Comparison of ENCODE assay signal across 25 mouse cellular contexts in the genomic region with DNA sequence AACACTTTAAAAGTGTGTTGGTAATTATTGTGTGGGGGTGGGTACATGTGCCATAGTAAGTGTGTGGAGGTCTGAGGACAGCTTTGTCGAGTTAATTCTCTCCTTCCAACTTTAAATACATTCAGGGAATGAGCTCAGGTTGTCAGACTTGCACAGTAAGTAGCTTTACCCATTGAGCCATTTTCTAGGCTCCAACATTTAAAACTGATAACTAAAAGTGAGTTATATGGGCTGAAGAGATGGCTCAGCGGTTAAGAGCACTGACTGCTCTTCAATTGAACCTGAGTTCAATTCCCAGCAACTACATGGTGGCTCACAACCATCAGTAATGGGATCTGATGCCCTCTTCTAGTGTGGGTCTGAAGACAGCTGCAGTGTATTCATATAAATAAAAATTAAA. TPM values are rescaled to one million over a fixed set of nuclear protein-coding genes. Genes with fewer than 3 reads are reported as not detected.
DNase-seq lines count a peak whose midpoint lies in the region; ATAC-seq and TF ChIP-seq lines count a peak whose summit lies in the region.
"Had no signal": no experiment of that assay in that cellular context is flagged by ENCODE, and none has a peak within 500 bp of the region (broad histone marks: within the 10 kb centered on the region; RNA-seq: fewer than 3 reads in every experiment).

No protein-coding gene starts in this region.

- no peak for ATAC-seq in intestine, embryonic 14.5 days (replicated peaks; ENCODE audit: low FRiP score, low TSS enrichment, low read depth)
- ATAC-seq in intestine, embryonic 16.5 days, result no peak
- ATAC-seq in liver, embryonic 12.5 days, result no peak
- ATAC-seq in liver, postnatal 0 days, result no peak
- ATAC-seq: activated CD4-positive, CD25-positive, alpha-beta regulatory T cell, adult 4 months; forebrain, embryonic 16.5 days; Patski had no signal

- no peaks in the 10 kb centered on the region for H3K9me3 ChIP-seq in intestine, embryonic 14.5 days (ENCODE audit: control insufficient read depth, low read length)
- no peaks in the 10 kb centered on the region for H3K9me3 ChIP-seq in intestine, embryonic 16.5 days (ENCODE audit: control insufficient read depth, low read length)
- no peaks in the 10 kb centered on the region for H3K9me3 ChIP-seq in liver, embryonic 12.5 days (replicated peaks)
- H3K9me3 ChIP-seq in liver, postnatal 0 days (ENCODE audit: low read length), result no peaks in the 10 kb centered on the region
- H3K9me3 ChIP-seq: embryonic facial prominence, embryonic 13.5 days; embryonic facial prominence, embryonic 15.5 days; forebrain, embryonic 10.5 days; forebrain, embryonic 12.5 days had no signal

- TF ChIP-seq CTCF in gastrocnemius, adult 2 months (IDR thresholded peaks at IDR 0.05), result no peak
- no peak for TF ChIP-seq CTCF in liver, postnatal 0 days (IDR thresholded peaks at IDR 0.05; ENCODE audit: low read depth)

- intact Hi-C loops in gastrocnemius, adult 2 months (cut with DNase I), result no loop called here

- no peaks in the 10 kb centered on the region for H3K27me3 ChIP-seq in intestine, embryonic 14.5 days (replicated peaks; ENCODE audit: control insufficient read depth, insufficient read depth, low read length)
- H3K27me3 ChIP-seq in intestine, embryonic 16.5 days (replicated peaks; ENCODE audit: control insufficient read depth, insufficient read depth, low read length), result no peaks in the 10 kb centered on the region
- H3K27me3 ChIP-seq in liver, embryonic 12.5 days (replicated peaks), result no peaks in the 10 kb centered on the region
- H3K27me3 ChIP-seq in liver, postnatal 0 days (ENCODE audit: insufficient read depth, low read length), result no peaks in the 10 kb centered on the region
- H3K27me3 ChIP-seq: embryonic facial prominence, embryonic 13.5 days; embryonic facial prominence, embryonic 15.5 days; forebrain, embryonic 12.5 days; Patski had no signal

- H3K27ac ChIP-seq in gastrocnemius, adult 2 months, result peak overlapping the region; percentile 97
- H3K27ac ChIP-seq in intestine, embryonic 14.5 days (ENCODE audit: low read depth), result no peak overlapping the region
- no peak overlapping the region for H3K27ac ChIP-seq in intestine, embryonic 16.5 days (ENCODE audit: low read length)
- H3K27ac ChIP-seq in liver, embryonic 12.5 days, result no peak overlapping the region
- no peak overlapping the region for H3K27ac ChIP-seq in liver, postnatal 0 days (ENCODE audit: low read depth)
- H3K27ac ChIP-seq: forebrain, embryonic 12.5 days had no signal

- no peak overlapping the region for H3K9ac ChIP-seq in intestine, embryonic 14.5 days (ENCODE audit: low read length)
- H3K9ac ChIP-seq in intestine, embryonic 16.5 days (ENCODE audit: low read depth, low read length), result no peak overlapping the region
- H3K9ac ChIP-seq in liver, embryonic 12.5 days, result no peak overlapping the region
- no peak overlapping the region for H3K9ac ChIP-seq in liver, postnatal 0 days (replicated peaks)

- H3K4me1 ChIP-seq in intestine, embryonic 14.5 days (replicated peaks; ENCODE audit: control insufficient read depth, insufficient read depth, low read length), result peaks cover 4% of the 10 kb centered on the region; the same call in 1 of the 2 replicates
- 0 out of 2 replicates have a peak, but pooled peaks cover 3% of the 10 kb centered on the region for H3K4me1 ChIP-seq in intestine, embryonic 16.5 days (ENCODE audit: control insufficient read depth, insufficient read depth, low read length)
- H3K4me1 ChIP-seq in liver, embryonic 12.5 days, result peaks cover 22% of the 10 kb centered on the region
- peaks cover 4% of the 10 kb centered on the region for H3K4me1 ChIP-seq in liver, postnatal 0 days (ENCODE audit: insufficient read depth)

- peaks cover 17% of the 10 kb centered on the region for H3K36me3 ChIP-seq in intestine, embryonic 14.5 days (ENCODE audit: control insufficient read depth, insufficient read depth, low read length)
- H3K36me3 ChIP-seq in intestine, embryonic 16.5 days (ENCODE audit: control insufficient read depth, insufficient read depth, low read length), result no peaks in the 10 kb centered on the region
- H3K36me3 ChIP-seq in liver, embryonic 12.5 days, result peaks cover 22% of the 10 kb centered on the region
- peaks cover 2% of the 10 kb centered on the region for H3K36me3 ChIP-seq in liver, postnatal 0 days (replicated peaks; ENCODE audit: insufficient read depth, low read length)

- WGBS in intestine, embryonic 14.5 days, result 66% methylated on average over 2 of the region's 2 CpGs
- WGBS in intestine, embryonic 16.5 days, result 76% methylated on average over 2 of the region's 2 CpGs
- WGBS in liver, embryonic 12.5 days (ENCODE audit: insufficient replicate concordance), result 56% methylated on average over 2 of the region's 2 CpGs
- 64% methylated on average over 2 of the region's 2 CpGs for WGBS in liver, postnatal 0 days (ENCODE audit: insufficient replicate concordance)

- DNase-seq in gastrocnemius, adult 2 months, result no peak
- DNase-seq in gastrocnemius, postnatal 4 days (ENCODE audit: low spot score in 2 of 2), result no peak
- peak; percentile 31 for DNase-seq in intestine, embryonic 14.5 days (ENCODE audit: low spot score)
- DNase-seq in liver, postnatal 0 days, result no peak
- DNase-seq in c-Kit-positive CD71-positive TER-119-positive erythroid progenitor cells, embryonic 14.5 days (ENCODE audit: low spot score), result no peak
- DNase-seq: adrenal gland, adult 8-10 months; adrenal gland, postnatal 14 days; adrenal gland, postnatal 36 days; cerebellum, adult 11 months; cerebellum, adult 2 months; cerebellum, adult 9-11 months; cerebellum, postnatal 14 days; cerebellum, postnatal 36 days; embryo, embryonic 11 days had no signal

- TF ChIP-seq EP300 in liver, postnatal 0 days (IDR thresholded peaks at IDR 0.05; ENCODE audit: low read depth), result no peak

- no peak overlapping the region; the same call in 1 of the 2 replicates for H3K4me3 ChIP-seq in gastrocnemius, adult 2 months
- no peak overlapping the region for H3K4me3 ChIP-seq in intestine, embryonic 14.5 days (ENCODE audit: low read depth, low read length)
- H3K4me3 ChIP-seq in intestine, embryonic 16.5 days (ENCODE audit: low read length), result no peak overlapping the region
- no peak overlapping the region for H3K4me3 ChIP-seq in liver, embryonic 12.5 days
- H3K4me3 ChIP-seq in liver, postnatal 0 days (ENCODE audit: low read depth, low read length), result no peak overlapping the region

- no peak overlapping the region for H3K4me2 ChIP-seq in intestine, embryonic 14.5 days (ENCODE audit: low read length)
- no peak overlapping the region for H3K4me2 ChIP-seq in intestine, embryonic 16.5 days (ENCODE audit: low read depth, low read length)
- peak overlapping the region; percentile 76 for H3K4me2 ChIP-seq in liver, embryonic 12.5 days
- H3K4me2 ChIP-seq in liver, postnatal 0 days (ENCODE audit: low read depth, low read length), result no peak overlapping the region

RNA-seq across cellular contexts. Expression of gene Cox15, which starts 1.4 kb away (rescaled TPM):
- 10 to 100 TPM; 14.9 to 17.8 TPM for total RNA-seq in gastrocnemius, adult 2 months (2021)
- 10 to 100 TPM; 27.8 to 28.8 TPM for total RNA-seq in gastrocnemius, postnatal 4 days (2021)
- 9.9 and 10.0 TPM in 2 replicates for polyA plus RNA-seq in intestine, embryonic 14.5 days (2014; fragmentation: Nextera tagmentation; extraction: Ambion mirVana)
- 18.6 and 21.7 TPM in 2 replicates for polyA plus RNA-seq in intestine, embryonic 16.5 days (2015; fragmentation: Nextera tagmentation; extraction: Ambion mirVana)
- polyA plus RNA-seq in liver, embryonic 12.5 days (2016; fragmentation: Nextera tagmentation; extraction: Ambion mirVana), result 9.7 and 10.4 TPM in 2 replicates
- polyA plus RNA-seq in liver, postnatal 0 days (2015; fragmentation: Nextera tagmentation; extraction: Ambion mirVana), result 3.4 and 3.5 TPM in 2 replicates

RNA-seq across cellular contexts. Expression of gene Cutc, which starts 1.4 kb away (rescaled TPM):
- 10 to 100 TPM; 16.5 to 17.6 TPM for total RNA-seq in gastrocnemius, adult 2 months (2021)
- 10 to 100 TPM in 1 of 2 experiments, 1 to 10 TPM in 1; 8.8 to 11.3 TPM for total RNA-seq in gastrocnemius, postnatal 4 days (2021)
- 20.6 and 21.2 TPM in 2 replicates for polyA plus RNA-seq in intestine, embryonic 14.5 days (2014; fragmentation: Nextera tagmentation; extraction: Ambion mirVana)
- polyA plus RNA-seq in intestine, embryonic 16.5 days (2015; fragmentation: Nextera tagmentation; extraction: Ambion mirVana), result 23.5 and 25.6 TPM in 2 replicates
- 14.5 and 16.5 TPM in 2 replicates for polyA plus RNA-seq in liver, embryonic 12.5 days (2016; fragmentation: Nextera tagmentation; extraction: Ambion mirVana)
- 17.1 and 17.6 TPM in 2 replicates for polyA plus RNA-seq in liver, postnatal 0 days (2015; fragmentation: Nextera tagmentation; extraction: Ambion mirVana)

RNA-seq across cellular contexts. Expression of gene Abcc2, which starts 27.8 kb away (rescaled TPM):
- total RNA-seq in gastrocnemius, adult 2 months (2021), result not detected
- under 1 TPM; 0.17 to 0.54 TPM for total RNA-seq in gastrocnemius, postnatal 4 days (2021)
- polyA plus RNA-seq in intestine, embryonic 14.5 days (2014; fragmentation: Nextera tagmentation; extraction: Ambion mirVana), result 3.8 and 5.3 TPM in 2 replicates
- 24.1 and 31.4 TPM in 2 replicates for polyA plus RNA-seq in intestine, embryonic 16.5 days (2015; fragmentation: Nextera tagmentation; extraction: Ambion mirVana)
- polyA plus RNA-seq in liver, embryonic 12.5 days (2016; fragmentation: Nextera tagmentation; extraction: Ambion mirVana), result 8.2 and 8.8 TPM in 2 replicates
- polyA plus RNA-seq in liver, postnatal 0 days (2015; fragmentation: Nextera tagmentation; extraction: Ambion mirVana), result 37.7 and 38.3 TPM in 2 replicates
- polyA plus RNA-seq: activated CD4-positive, CD25-positive, alpha-beta regulatory T cell, adult 4 months; C2C12; forebrain, embryonic 10.5 days; forebrain, embryonic 12.5 days; forebrain, embryonic 14.5 days; forebrain, embryonic 16.5 days; Patski had no signal
